Mouse (Mus musculus): Measurements from ENCODE around the gene Ltc4s.

Gene Ltc4s

GRCm38 (mm10) chr11:50194793-50195192 is 43.6 kb downstream of the Ltc4s start:
- no peak for DNase-seq

DNA sequence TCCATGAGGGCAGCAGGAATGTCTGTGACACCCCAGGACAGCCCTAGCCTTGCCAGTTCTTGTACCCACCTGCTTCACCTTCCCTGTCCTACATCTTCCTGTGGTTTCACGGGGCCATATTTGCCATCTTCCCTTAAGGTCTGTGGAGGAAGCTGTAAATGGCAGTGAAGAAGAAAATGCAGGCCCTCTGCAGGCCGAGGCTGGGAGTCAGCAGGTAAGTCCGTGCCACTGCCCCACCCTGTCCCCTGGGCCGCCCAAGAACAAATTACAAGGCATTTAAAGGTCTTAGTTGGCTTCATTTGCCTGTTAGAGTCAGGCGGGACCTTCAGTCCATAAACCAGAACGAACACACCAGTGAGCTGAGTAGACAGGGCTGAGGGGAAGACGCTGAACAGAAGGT is 44.3 kb downstream of the Ltc4s start:
- no peak for DNase-seq

GRCm38 (mm10) chr11:50192278-50192677 is 46.1 kb downstream of the Ltc4s start:
- no peak for DNase-seq

DNA sequence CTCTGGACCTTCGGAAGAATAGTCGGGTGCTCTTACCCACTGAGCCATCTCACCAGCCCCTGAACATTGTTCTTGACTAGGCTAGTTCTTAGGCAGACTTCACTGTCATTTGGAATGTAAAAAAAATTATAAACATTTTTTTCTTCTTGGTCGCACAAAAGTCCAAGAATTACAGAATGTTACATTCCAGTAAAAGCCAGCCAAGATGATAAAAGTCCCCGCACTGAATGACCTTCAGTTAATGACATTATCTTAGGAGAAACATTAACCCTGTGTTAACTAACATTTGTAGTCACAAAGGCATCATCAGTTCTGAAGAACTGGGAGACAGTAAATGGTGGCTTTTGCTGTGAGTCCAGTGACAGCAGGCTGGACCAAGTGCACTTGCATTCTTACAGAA is 48.1 kb downstream of the Ltc4s start:
- no peak for DNase-seq

DNA sequence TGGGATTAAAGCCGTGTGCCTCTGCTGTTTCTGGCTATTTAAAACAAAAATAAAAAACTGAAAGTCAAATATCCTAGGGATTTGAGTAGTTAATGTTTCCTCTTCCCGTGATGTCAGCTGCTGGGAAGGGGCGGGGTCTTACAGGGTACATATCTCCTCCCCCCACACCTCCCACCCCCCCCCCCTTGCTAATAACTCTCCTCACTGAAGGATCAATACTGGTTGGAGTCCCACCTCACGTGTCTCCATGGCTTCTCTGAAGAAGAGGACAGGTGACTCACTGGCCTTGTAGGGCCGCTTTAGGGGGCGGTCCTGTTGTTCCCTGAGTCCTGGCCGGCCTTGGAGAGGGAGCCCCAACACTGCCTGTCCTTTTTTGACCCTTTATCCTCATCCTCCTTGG is 49.7 kb downstream of the Ltc4s start:
- DNase-seq, result no peak

All from kidney, postnatal 10 days (tissue).